Mouse (Mus musculus) CH12.LX (cell line): Measurements from ENCODE around the gene Catsper3. TPM values are rescaled to one million over a fixed set of nuclear protein-coding genes. Genes with fewer than 3 reads are reported as not detected.
A peak's percentile ranks its signal among the peaks of the same experiment; 100 is the strongest.

Experiments
- DNase-seq: peaks from one replicate; pipeline ENCODE4 v3.0.0-alpha.2; 2013; ENCODE audit errors: extremely low read depth
- H3K27ac ChIP-seq: 2 replicates; pipeline ENCODE4 v1.5.1; 2012; ENCODE audit warnings: low read depth, mild to moderate bottlenecking, control low read depth, moderate library complexity; ENCODE audit not compliant: insufficient read depth
- H3K27me3 ChIP-seq: replicated peaks from 2 replicates; pipeline ENCODE3; 2012; ENCODE audit warnings: inconsistent platforms
- H3K36me3 ChIP-seq, 2 experiments: replicated peaks in 1 of 2; 2 replicates each; pipeline versions ENCODE3 to v1.6.1; 2012; ENCODE audit warnings: inconsistent platforms in 1 of 2, low read length in 1 of 2, mild to moderate bottlenecking in 1 of 2, mixed read lengths in 1 of 2, moderate library complexity in 1 of 2; ENCODE audit not compliant: control insufficient read depth in 1 of 2, insufficient read depth in 1 of 2
- H3K4me1 ChIP-seq, 2 experiments: 2 replicates each; pipeline ENCODE4 v1.6.1; 2012; ENCODE audit warnings: inconsistent platforms in 1 of 2, moderate library complexity in 1 of 2; ENCODE audit not compliant: insufficient read depth in 2 of 2, control insufficient read depth in 1 of 2
- H3K4me2 ChIP-seq: 2 replicates; pipeline ENCODE4 v1.6.1; 2012; ENCODE audit warnings: low read depth, mild to moderate bottlenecking, control low read depth; ENCODE audit not compliant: poor library complexity, insufficient read depth, severe bottlenecking
- H3K4me3 ChIP-seq, 3 experiments: fragments of 150-350 bp in 1 of 3; sonication (generic) in 1 of 3; replicated peaks in 1 of 3; 2 replicates each; pipeline versions ENCODE3 to v1.5.1; 2011 to 2012; ENCODE audit warnings: low read depth in 2 of 3, low read length in 2 of 3, mild to moderate bottlenecking in 2 of 3, moderate library complexity in 2 of 3, control low read depth in 1 of 3, improper control_type of control experiment in 1 of 3, inconsistent platforms in 1 of 3, mixed read lengths in 1 of 3; ENCODE audit not compliant: poor library complexity in 1 of 3
- H3K79me2 ChIP-seq: replicated peaks from 2 replicates; pipeline ENCODE4 v1.6.1; 2012; ENCODE audit warnings: mild to moderate bottlenecking, moderate library complexity; ENCODE audit not compliant: control insufficient read depth, poor library complexity, insufficient read depth, severe bottlenecking; ENCODE audit errors: extremely low read depth
- H3K9ac ChIP-seq: 2 replicates; pipeline ENCODE4 v1.6.1; 2012; ENCODE audit warnings: low read depth, mild to moderate bottlenecking, control low read depth, moderate library complexity; ENCODE audit not compliant: insufficient read depth
- H3K9me3 ChIP-seq: replicated peaks from 2 replicates; pipeline ENCODE3; 2012; ENCODE audit warnings: low read length, inconsistent platforms, mixed read lengths
- CHD1 ChIP-seq: IDR thresholded peaks from 2 replicates; pipeline ENCODE4 v1.6.1; 2012; ENCODE audit warnings: low read depth, low read length, improper control_type of control experiment, inconsistent platforms
- CTCF ChIP-seq, 2 experiments: IDR thresholded peaks in 1 of 2; conservative IDR thresholded peaks in 1 of 2; 2 replicates each; pipeline ENCODE4 v1.5.1; 2011 to 2012; ENCODE audit warnings: low read depth in 2 of 2, low read length in 2 of 2, improper control_type of control experiment in 1 of 2, inconsistent platforms in 1 of 2, mild to moderate bottlenecking in 1 of 2, moderate library complexity in 1 of 2
- E2F4 ChIP-seq: IDR thresholded peaks from 2 replicates; pipeline ENCODE4 v1.6.1; 2011; ENCODE audit warnings: low read depth, low read length, improper control_type of control experiment; ENCODE audit not compliant: insufficient replicate concordance
- IRF4 ChIP-seq: IDR thresholded peaks from 2 replicates; pipeline ENCODE4 v1.6.1; 2014; ENCODE audit warnings: low read depth, mild to moderate bottlenecking, inconsistent platforms, low read length, improper control_type of control experiment
- JUN ChIP-seq: IDR thresholded peaks from 2 replicates; pipeline ENCODE4 v1.6.1; 2011; ENCODE audit warnings: low read depth, mild to moderate bottlenecking, low read length, improper control_type of control experiment, moderate library complexity; ENCODE audit not compliant: insufficient read depth
- MAX ChIP-seq: IDR thresholded peaks from 2 replicates; pipeline ENCODE4 v1.6.1; 2011; ENCODE audit warnings: low read length, improper control_type of control experiment
- MAZ ChIP-seq: IDR thresholded peaks from 2 replicates; pipeline ENCODE4 v1.6.1; 2012; ENCODE audit warnings: low read depth, mild to moderate bottlenecking, inconsistent platforms, low read length, improper control_type of control experiment, moderate library complexity
- MXI1 ChIP-seq: IDR thresholded peaks from 2 replicates; pipeline ENCODE4 v1.6.1; 2011; ENCODE audit warnings: mild to moderate bottlenecking, low read depth, low read length, improper control_type of control experiment
- NRF1 ChIP-seq: IDR thresholded peaks from 2 replicates; pipeline ENCODE4 v1.6.1; 2014; ENCODE audit warnings: low read depth, mild to moderate bottlenecking, inconsistent platforms, low read length, improper control_type of control experiment, moderate library complexity
- POLR2A ChIP-seq: IDR thresholded peaks from 2 replicates; pipeline ENCODE4 v1.6.1; 2011; ENCODE audit warnings: low read depth, mild to moderate bottlenecking, improper control_type of control experiment, low read length
- POLR2AphosphoS2 ChIP-seq: IDR thresholded peaks from 2 replicates; pipeline ENCODE4 v1.6.1; 2011; ENCODE audit warnings: low read depth, low read length, improper control_type of control experiment
- RAD21 ChIP-seq: IDR thresholded peaks from 2 replicates; pipeline ENCODE4 v1.6.1; 2011; ENCODE audit warnings: low read depth, mild to moderate bottlenecking, low read length, improper control_type of control experiment, moderate library complexity
- SIN3A ChIP-seq: IDR thresholded peaks from 2 replicates; pipeline ENCODE4 v1.6.1; 2012; ENCODE audit warnings: low read length, improper control_type of control experiment, inconsistent platforms
- SMC3 ChIP-seq: IDR thresholded peaks from 2 replicates; pipeline ENCODE4 v1.6.1; 2011; ENCODE audit warnings: low read depth, low read length, improper control_type of control experiment
- TBP ChIP-seq: conservative IDR thresholded peaks from 2 replicates; pipeline ENCODE4 v1.6.1; 2011; ENCODE audit warnings: low read depth, low read length, improper control_type of control experiment
- TCF12 ChIP-seq: IDR thresholded peaks from 2 replicates; pipeline ENCODE4 v1.6.1; 2014; ENCODE audit warnings: low read depth, mild to moderate bottlenecking, inconsistent platforms, low read length, improper control_type of control experiment
- UBTF ChIP-seq: IDR thresholded peaks from 2 replicates; pipeline ENCODE4 v1.6.1; 2012; ENCODE audit warnings: low read depth, mild to moderate bottlenecking, inconsistent platforms, low read length, improper control_type of control experiment, moderate library complexity
- USF1 ChIP-seq: IDR thresholded peaks from 2 replicates; pipeline ENCODE4 v1.6.1; 2014; ENCODE audit warnings: low read depth, mild to moderate bottlenecking, inconsistent platforms, low read length, improper control_type of control experiment
- ZC3H11A ChIP-seq: IDR thresholded peaks from 2 replicates; pipeline ENCODE4 v1.6.1; 2012; ENCODE audit warnings: low read depth, mild to moderate bottlenecking, inconsistent platforms, low read length, improper control_type of control experiment
- ZMIZ1 ChIP-seq: IDR thresholded peaks from 2 replicates; pipeline ENCODE4 v1.6.1; 2012; ENCODE audit warnings: low read depth, mild to moderate bottlenecking, inconsistent platforms, low read length, improper control_type of control experiment
- ZNF384 ChIP-seq: IDR thresholded peaks from 2 replicates; pipeline ENCODE4 v1.6.1; 2012; ENCODE audit warnings: low read depth, low read length, improper control_type of control experiment, inconsistent platforms
- dilution Hi-C: fragments of 300-500 bp; cut with MboI; formaldehyde crosslinking; loops from 2 replicates; pipeline ENCODE4 v1.14.3; 2020; ENCODE audit warnings: low sequenced_read_pairs; ENCODE audit not compliant: extremely low pct_unique_long_range_greater_than_20kb, extremely low pct_ligation_motif_present
- in situ Hi-C: fragments of 300-500 bp; cut with MboI; formaldehyde crosslinking; loops from 3 replicates; pipeline ENCODE4 v1.14.3; 2019; ENCODE audit warnings: low sequenced_read_pairs, low pct_ligation_motif_present, low pct_unique_long_range_greater_than_20kb, mixed read lengths
- polyA plus RNA-seq: library from polyadenylated mRNA; unstranded; fragments of >175 nt; gene quantifications from 2 replicates; pipeline ENCODE4 v1.2.1, GENCODE M21; 2012; ENCODE audit warnings: low read depth; ENCODE audit not compliant: insufficient read length
- total RNA-seq, 2 experiments: library from RNA; depleted of rRNA; stranded (reverse); fragments of 300-350 nt in 1 of 2; fragments of >200 nt in 1 of 2; gene quantifications; 2 replicates each; pipeline ENCODE4 v1.2.3; 2012 to 2014

The Catsper3 gene
- total and polyA plus RNA-seq, 3 experiments: not detected

- Histone ChIP-seq H3K4me3 (no peak overlapping the region), H3K27ac (no peak overlapping the region), H3K79me2 (no peaks in the 10 kb centered on the region), H3K4me2 (no peak overlapping the region), H3K9me3 (peaks cover 5% of the 10 kb centered on the region), H3K27me3 (peaks cover 3% of the 10 kb centered on the region), H3K4me1 (peaks cover 0 to 19% of the 10 kb centered on the region in 2 experiments; a peak in 2 of 4 replicates), H3K9ac (no peak overlapping the region), H3K36me3 (no peaks in the 10 kb centered on the region)
- no peak for DNase-seq
- dilution Hi-C loops (no loop called here), in situ Hi-C loops (no loop called here)
- TF ChIP-seq SIN3A (no peak), USF1 (no peak), CHD1 (no peak), MAZ (no peak), POLR2A (no peak), MAX (no peak), IRF4 (no peak), UBTF (no peak), ZNF384 (no peak), ZC3H11A (no peak), POLR2AphosphoS2 (no peak), E2F4 (no peak), JUN (no peak), ZMIZ1 (no peak), NRF1 (no peak), MXI1 (no peak), TCF12 (no peak)
These were observed 55.9 kb downstream of the Catsper3 start for GRCm38 (mm10) chr13:55840223-55840622.

GRCm38 (mm10) chr13:55843700-55844099 lies 59.3 kb downstream of the Catsper3 start:
- in situ Hi-C loops: no loop called here
- dilution Hi-C loops: no loop called here
- Histone ChIP-seq H3K27ac (no peak overlapping the region), H3K9me3 (peaks cover 5% of the 10 kb centered on the region), H3K36me3 (no peaks in the 10 kb centered on the region), H3K4me3 (no peak overlapping the region), H3K79me2 (no peaks in the 10 kb centered on the region), H3K4me1 (peaks cover 4 to 35% of the 10 kb centered on the region in 2 experiments), H3K4me2 (no peak overlapping the region), H3K27me3 (peaks cover 3% of the 10 kb centered on the region), H3K9ac (no peak overlapping the region)
- DNase-seq: peak; percentile 12
- TF ChIP-seq RAD21 (peak; percentile 7), SMC3 (peak; percentile 18; the same call in 1 of the 2 replicates), CTCF (conservative IDR thresholded peaks at IDR 0.05 in 1 of 2, IDR thresholded peaks at IDR 0.05 in 1 of 2; ENCODE audit: low read depth in 2 of 2, low read length in 2 of 2) (peak; percentile 47 to 65), TBP (no peak)
